In genomic region chr4:40870206-40870605, GRCm38 (mm10) we compare ENCODE assay signal across 17 mouse cellular contexts. TPM values are rescaled to one million over a fixed set of nuclear protein-coding genes. Genes with fewer than 3 reads are reported as not detected.
"Had no signal": no experiment of that assay in that cellular context is flagged by ENCODE, and none has a peak within 500 bp of the region (broad histone marks: within the 10 kb centered on the region; RNA-seq: fewer than 3 reads in every experiment).

No protein-coding gene starts in this region.

- H3K9me3 ChIP-seq: limb, embryonic 13.5 days; midbrain, embryonic 13.5 days; neural tube, embryonic 12.5 days had no signal

- H3K4me2 ChIP-seq: limb, embryonic 13.5 days; midbrain, embryonic 13.5 days; neural tube, embryonic 12.5 days had no signal

- H3K4me1 ChIP-seq: neural tube, embryonic 12.5 days had no signal

- H3K27ac ChIP-seq: kidney, postnatal 0 days; layer of hippocampus, adult 2 months; limb, embryonic 13.5 days; midbrain, embryonic 13.5 days; neural tube, embryonic 12.5 days; stomach, postnatal 0 days had no signal

- DNase-seq: kidney, adult 9 months; kidney, postnatal 36 days; left cerebral cortex, postnatal 4 days; thymus, adult 18-20 months; thymus, postnatal 14 days had no signal

- H3K27me3 ChIP-seq: limb, embryonic 13.5 days; midbrain, embryonic 13.5 days; neural tube, embryonic 12.5 days had no signal

- H3K9ac ChIP-seq: limb, embryonic 13.5 days; midbrain, embryonic 13.5 days; neural tube, embryonic 12.5 days had no signal

- H3K4me3 ChIP-seq: layer of hippocampus, adult 2 months; limb, embryonic 13.5 days; midbrain, embryonic 13.5 days; myocyte; neural tube, embryonic 12.5 days had no signal

- ATAC-seq: inflammation-experienced regulatory T-cells, adult 6 months; intestine, postnatal 0 days; midbrain, embryonic 13.5 days had no signal

- H3K36me3 ChIP-seq: limb, embryonic 13.5 days; midbrain, embryonic 13.5 days; neural tube, embryonic 12.5 days had no signal

RNA-seq across cellular contexts. Expression of gene Spink4, which starts 49.6 kb away (rescaled TPM):
- total RNA-seq: layer of hippocampus, adult 2 months; layer of hippocampus, postnatal 10 days; left cerebral cortex, postnatal 10 days; left cerebral cortex, postnatal 4 days; neutrophil, adult 5-6 weeks had no signal
- polyA plus RNA-seq: inflammation-experienced regulatory T-cells, adult 6 months; limb, embryonic 13.5 days; midbrain, embryonic 13.5 days; neural tube, embryonic 12.5 days had no signal
